Mouse (Mus musculus) CH12.LX (cell line): ENCODE results near the gene Zswim1. TPM values are rescaled to one million over a fixed set of nuclear protein-coding genes. Genes with fewer than 3 reads are reported as not detected.

Source experiments
- DNase-seq: peaks from one replicate; pipeline ENCODE4 v3.0.0-alpha.2; 2013; ENCODE audit errors: extremely low read depth
- H3K27ac ChIP-seq: 2 replicates; pipeline ENCODE4 v1.5.1; 2012; ENCODE audit warnings: low read depth, mild to moderate bottlenecking, control low read depth, moderate library complexity; ENCODE audit not compliant: insufficient read depth
- H3K27me3 ChIP-seq: replicated peaks from 2 replicates; pipeline ENCODE3; 2012; ENCODE audit warnings: inconsistent platforms
- H3K36me3 ChIP-seq, 2 experiments: replicated peaks in 1 of 2; 2 replicates each; pipeline versions ENCODE3 to v1.6.1; 2012; ENCODE audit warnings: inconsistent platforms in 1 of 2, low read length in 1 of 2, mild to moderate bottlenecking in 1 of 2, mixed read lengths in 1 of 2, moderate library complexity in 1 of 2; ENCODE audit not compliant: control insufficient read depth in 1 of 2, insufficient read depth in 1 of 2
- H3K4me1 ChIP-seq, 2 experiments: 2 replicates each; pipeline ENCODE4 v1.6.1; 2012; ENCODE audit warnings: inconsistent platforms in 1 of 2, moderate library complexity in 1 of 2; ENCODE audit not compliant: insufficient read depth in 2 of 2, control insufficient read depth in 1 of 2
- H3K4me2 ChIP-seq: 2 replicates; pipeline ENCODE4 v1.6.1; 2012; ENCODE audit warnings: low read depth, mild to moderate bottlenecking, control low read depth; ENCODE audit not compliant: poor library complexity, insufficient read depth, severe bottlenecking
- H3K4me3 ChIP-seq, 3 experiments: fragments of 150-350 bp in 1 of 3; sonication (generic) in 1 of 3; replicated peaks in 1 of 3; 2 replicates each; pipeline versions ENCODE3 to v1.5.1; 2011 to 2012; ENCODE audit warnings: low read depth in 2 of 3, low read length in 2 of 3, mild to moderate bottlenecking in 2 of 3, moderate library complexity in 2 of 3, control low read depth in 1 of 3, improper control_type of control experiment in 1 of 3, inconsistent platforms in 1 of 3, mixed read lengths in 1 of 3; ENCODE audit not compliant: poor library complexity in 1 of 3
- H3K79me2 ChIP-seq: replicated peaks from 2 replicates; pipeline ENCODE4 v1.6.1; 2012; ENCODE audit warnings: mild to moderate bottlenecking, moderate library complexity; ENCODE audit not compliant: control insufficient read depth, poor library complexity, insufficient read depth, severe bottlenecking; ENCODE audit errors: extremely low read depth
- H3K9ac ChIP-seq: 2 replicates; pipeline ENCODE4 v1.6.1; 2012; ENCODE audit warnings: low read depth, mild to moderate bottlenecking, control low read depth, moderate library complexity; ENCODE audit not compliant: insufficient read depth
- H3K9me3 ChIP-seq: replicated peaks from 2 replicates; pipeline ENCODE3; 2012; ENCODE audit warnings: low read length, inconsistent platforms, mixed read lengths
- CHD2 ChIP-seq: IDR thresholded peaks from 2 replicates; pipeline ENCODE4 v1.6.1; 2011; ENCODE audit warnings: low read length, improper control_type of control experiment
- CTCF ChIP-seq, 2 experiments: IDR thresholded peaks in 1 of 2; conservative IDR thresholded peaks in 1 of 2; 2 replicates each; pipeline ENCODE4 v1.5.1; 2011 to 2012; ENCODE audit warnings: low read depth in 2 of 2, low read length in 2 of 2, improper control_type of control experiment in 1 of 2, inconsistent platforms in 1 of 2, mild to moderate bottlenecking in 1 of 2, moderate library complexity in 1 of 2
- ELF1 ChIP-seq: IDR thresholded peaks from 2 replicates; pipeline ENCODE4 v1.6.1; 2014; ENCODE audit warnings: low read depth, mild to moderate bottlenecking, inconsistent platforms, low read length, improper control_type of control experiment
- GABPA ChIP-seq: IDR thresholded peaks from 2 replicates; pipeline ENCODE4 v1.6.1; 2012; ENCODE audit warnings: low read depth, low read length, improper control_type of control experiment, inconsistent platforms; ENCODE audit not compliant: insufficient replicate concordance
- HCFC1 ChIP-seq: IDR thresholded peaks from 2 replicates; pipeline ENCODE4 v1.6.1; 2012; ENCODE audit warnings: low read depth, mild to moderate bottlenecking, inconsistent platforms, low read length, improper control_type of control experiment
- JUN ChIP-seq: IDR thresholded peaks from 2 replicates; pipeline ENCODE4 v1.6.1; 2011; ENCODE audit warnings: low read depth, mild to moderate bottlenecking, low read length, improper control_type of control experiment, moderate library complexity; ENCODE audit not compliant: insufficient read depth
- JUND ChIP-seq: conservative IDR thresholded peaks from 2 replicates; pipeline ENCODE4 v1.6.1; 2011; ENCODE audit warnings: low read depth, low read length, improper control_type of control experiment
- KAT2A ChIP-seq: IDR thresholded peaks from 2 replicates; pipeline ENCODE4 v1.6.1; 2012; ENCODE audit warnings: low read length, improper control_type of control experiment, inconsistent platforms; ENCODE audit not compliant: insufficient replicate concordance
- MEF2A ChIP-seq: IDR thresholded peaks from 2 replicates; pipeline ENCODE4 v1.6.1; 2014; ENCODE audit warnings: low read depth, mild to moderate bottlenecking, inconsistent platforms, low read length, improper control_type of control experiment, borderline replicate concordance
- NELFE ChIP-seq: IDR thresholded peaks from 2 replicates; pipeline ENCODE4 v1.6.1; 2011; ENCODE audit warnings: low read depth, low read length, improper control_type of control experiment
- SIN3A ChIP-seq: IDR thresholded peaks from 2 replicates; pipeline ENCODE4 v1.6.1; 2012; ENCODE audit warnings: low read length, improper control_type of control experiment, inconsistent platforms
- ZC3H11A ChIP-seq: IDR thresholded peaks from 2 replicates; pipeline ENCODE4 v1.6.1; 2012; ENCODE audit warnings: low read depth, mild to moderate bottlenecking, inconsistent platforms, low read length, improper control_type of control experiment
- ZKSCAN1 ChIP-seq: IDR thresholded peaks from 2 replicates; pipeline ENCODE4 v1.6.1; 2012; ENCODE audit warnings: low read depth, inconsistent platforms, low read length, improper control_type of control experiment, borderline replicate concordance
- dilution Hi-C: fragments of 300-500 bp; cut with MboI; formaldehyde crosslinking; loops from 2 replicates; pipeline ENCODE4 v1.14.3; 2020; ENCODE audit warnings: low sequenced_read_pairs; ENCODE audit not compliant: extremely low pct_unique_long_range_greater_than_20kb, extremely low pct_ligation_motif_present
- in situ Hi-C: fragments of 300-500 bp; cut with MboI; formaldehyde crosslinking; loops from 3 replicates; pipeline ENCODE4 v1.14.3; 2019; ENCODE audit warnings: low sequenced_read_pairs, low pct_ligation_motif_present, low pct_unique_long_range_greater_than_20kb, mixed read lengths
- polyA plus RNA-seq: library from polyadenylated mRNA; unstranded; fragments of >175 nt; gene quantifications from 2 replicates; pipeline ENCODE4 v1.2.1, GENCODE M21; 2012; ENCODE audit warnings: low read depth; ENCODE audit not compliant: insufficient read length
- total RNA-seq, 2 experiments: library from RNA; depleted of rRNA; stranded (reverse); fragments of 300-350 nt in 1 of 2; fragments of >200 nt in 1 of 2; gene quantifications; 2 replicates each; pipeline ENCODE4 v1.2.3; 2012 to 2014

Zswim1 gene
- total and polyA plus RNA-seq, 3 experiments: 5.3 to 13.8 (median 9.5) TPM

- dilution Hi-C loops: no loop called here
- no peaks in the 10 kb centered on the region; a peak in 1 of 4 replicates for H3K4me1 ChIP-seq
- no peaks in the 10 kb centered on the region for H3K79me2 ChIP-seq
- H3K27me3 ChIP-seq: peaks cover 63% of the 10 kb centered on the region
- no peak for DNase-seq
- no peak overlapping the region for H3K4me3 ChIP-seq
- no peak overlapping the region for H3K27ac ChIP-seq
- no peaks in the 10 kb centered on the region for H3K9me3 ChIP-seq
- TF ChIP-seq JUND (no peak), KAT2A (no peak), JUN (no peak)
- no peak overlapping the region for H3K9ac ChIP-seq
- H3K4me2 ChIP-seq: no peak overlapping the region
- in situ Hi-C loops: no loop called here
- peaks cover 0 to 2% of the 10 kb centered on the region in 2 experiments for H3K36me3 ChIP-seq
Measured at GRCm38 (mm10) chr2:164778809-164779208, 43.7 kb upstream of the Zswim1 start.

DNA sequence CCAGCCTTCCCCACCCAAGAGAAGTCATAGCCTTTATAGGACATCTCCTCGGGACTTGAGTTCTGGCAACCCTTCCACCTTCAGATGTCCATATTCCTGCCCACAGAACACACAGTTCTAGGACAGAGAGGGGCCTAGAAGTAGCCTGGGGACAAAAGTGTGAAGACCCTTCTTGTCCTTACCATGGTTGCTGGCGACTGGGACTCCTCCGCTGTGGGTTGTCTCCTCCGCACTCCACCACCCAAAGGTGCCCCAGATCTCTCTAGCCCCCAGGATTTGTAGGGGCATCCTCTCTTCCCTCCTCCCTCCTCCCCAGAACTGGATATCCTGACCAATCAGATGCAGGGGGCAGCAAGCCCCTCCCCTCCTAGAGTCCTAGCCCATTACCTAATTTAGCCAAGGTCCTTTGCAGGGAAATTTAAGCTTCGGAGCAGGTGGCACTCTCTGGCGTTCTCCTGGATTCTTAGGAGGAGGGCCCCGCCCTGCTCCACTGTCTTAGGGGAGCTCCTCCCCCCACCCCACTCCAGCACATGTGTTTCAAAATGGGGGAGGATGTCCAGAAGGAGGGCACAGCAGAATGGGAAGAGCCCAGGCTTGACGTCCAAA is 42.9 kb upstream of the Zswim1 start, which contains the start of gene Tnnc2:
TSS of gene Tnnc2 (minus strand) at position 487 of the 606 bp plus-strand sequence.
- H3K9me3 ChIP-seq: no peaks in the 10 kb centered on the region
- dilution Hi-C loops: no loop called here
- H3K36me3 ChIP-seq: no peaks in the 10 kb centered on the region
- no peak within 1 kb of the TSS for H3K9ac ChIP-seq
- H3K27me3 ChIP-seq: peaks cover 66% of the 10 kb centered on the region
- no peaks in the 10 kb centered on the region for H3K79me2 ChIP-seq
- no peak for DNase-seq
- H3K4me2 ChIP-seq: no peak within 1 kb of the TSS
- H3K4me3 ChIP-seq: no peak within 1 kb of the TSS
- peaks cover 0 to under 1% of the 10 kb centered on the region in 2 experiments; a peak in 2 of 4 replicates for H3K4me1 ChIP-seq
- TF ChIP-seq MEF2A: no peak
- no peak for TF ChIP-seq ELF1
- no peak for TF ChIP-seq ZKSCAN1
- TF ChIP-seq NELFE: no peak
- no peak for TF ChIP-seq CTCF (conservative IDR thresholded peaks at IDR 0.05 in 1 of 2, IDR thresholded peaks at IDR 0.05 in 1 of 2; ENCODE audit: low read depth in 2 of 2, low read length in 2 of 2)
- TF ChIP-seq GABPA: no peak
- TF ChIP-seq, all 38 proteins: peak for 0
- H3K27ac ChIP-seq: no peak within 1 kb of the TSS
- in situ Hi-C loops: no loop called here

- no peak for DNase-seq
- TF ChIP-seq SIN3A (no peak), HCFC1 (no peak), JUN (no peak), ZC3H11A (no peak), CHD2 (no peak)
- H3K27ac ChIP-seq: no peak overlapping the region
- peaks cover 7 to 16% of the 10 kb centered on the region in 2 experiments for H3K4me1 ChIP-seq
- no peak overlapping the region for H3K9ac ChIP-seq
- dilution Hi-C loops: no loop called here
- H3K9me3 ChIP-seq: no peaks in the 10 kb centered on the region
- peaks cover 64% of the 10 kb centered on the region for H3K27me3 ChIP-seq
- in situ Hi-C loops: no loop called here
- H3K4me2 ChIP-seq: no peak overlapping the region
- H3K36me3 ChIP-seq: no peaks in the 10 kb centered on the region
- H3K4me3 ChIP-seq: no peak overlapping the region
- H3K79me2 ChIP-seq: no peaks in the 10 kb centered on the region
Measured at GRCm38 (mm10) chr2:164781876-164782275, 40.6 kb upstream of the Zswim1 start.
